10 mouse cellular contexts compared by ENCODE assay signal in genomic region chr17:93200386-93201264, GRCm38 (mm10). TPM values are rescaled to one million over a fixed set of nuclear protein-coding genes. Genes with fewer than 3 reads are reported as not detected.
DNase-seq lines count a peak whose midpoint lies in the region; ATAC-seq and TF ChIP-seq lines count a peak whose summit lies in the region.
"Had no signal": no experiment of that assay in that cellular context is flagged by ENCODE, and none has a peak within 500 bp of the region (broad histone marks: within the 10 kb centered on the region; RNA-seq: fewer than 3 reads in every experiment).

No protein-coding gene starts in this region.

- peak overlapping the region; percentile 28; the same call in 1 of the 2 replicates for H3K4me3 ChIP-seq in layer of hippocampus, adult 2 months
- H3K4me3 ChIP-seq in embryonic facial prominence, embryonic 11.5 days (ENCODE audit: low read depth, low read length), result peak overlapping the region; percentile 22
- H3K4me3 ChIP-seq in hindbrain, embryonic 15.5 days, result peak overlapping the region; percentile 48
- H3K4me3 ChIP-seq in neural tube, embryonic 11.5 days (ENCODE audit: low read depth, low read length), result peak overlapping the region; percentile 33

- H3K4me2 ChIP-seq in embryonic facial prominence, embryonic 11.5 days (ENCODE audit: low read depth, low read length), result peak overlapping the region; percentile 32
- H3K4me2 ChIP-seq in hindbrain, embryonic 15.5 days, result peak overlapping the region; percentile 74
- H3K4me2 ChIP-seq in neural tube, embryonic 11.5 days (ENCODE audit: low read depth), result peak overlapping the region; percentile 57

- TF ChIP-seq CTCF in layer of hippocampus, adult 2 months (conservative IDR thresholded peaks at IDR 0.05), result no peak

- no peaks in the 10 kb centered on the region for H3K9me3 ChIP-seq in embryonic facial prominence, embryonic 11.5 days (replicated peaks; ENCODE audit: control insufficient read depth, low read length)
- H3K9me3 ChIP-seq in hindbrain, embryonic 15.5 days, result no peaks in the 10 kb centered on the region
- H3K9me3 ChIP-seq in neural tube, embryonic 11.5 days (ENCODE audit: control insufficient read depth, low read length), result no peaks in the 10 kb centered on the region

- peak in 1 of 2 experiments; percentile 9 for DNase-seq in layer of hippocampus, adult 2 months (ENCODE audit: low spot score in 2 of 2)
- no peak for DNase-seq in layer of hippocampus, adult 9-10 months (ENCODE audit: low spot score)
- no peak for DNase-seq in embryonic facial prominence, embryonic 11.5 days (ENCODE audit: low spot score)
- DNase-seq in neural tube, embryonic 11.5 days (ENCODE audit: low spot score), result peak; percentile 41
- DNase-seq in thymus, postnatal 25 days, result no peak
- DNase-seq in ovary, postnatal 36 days (ENCODE audit: low spot score), result no peak
- DNase-seq in gastrocnemius, postnatal 4 days (ENCODE audit: low spot score in 2 of 2), result no peak

- WGBS in embryonic facial prominence, embryonic 11.5 days, result 1% methylated on average over 29 of the region's 29 CpGs
- WGBS in hindbrain, embryonic 15.5 days, result under 1% methylated on average over 29 of the region's 29 CpGs
- under 1% methylated on average over 29 of the region's 29 CpGs for WGBS in neural tube, embryonic 11.5 days

- H3K27me3 ChIP-seq in embryonic facial prominence, embryonic 11.5 days (ENCODE audit: control insufficient read depth, insufficient read depth, low read length), result peaks cover 43% of the 10 kb centered on the region
- H3K27me3 ChIP-seq in hindbrain, embryonic 15.5 days, result peaks cover 30% of the 10 kb centered on the region
- H3K27me3 ChIP-seq in neural tube, embryonic 11.5 days (ENCODE audit: control insufficient read depth, insufficient read depth, low read length), result peaks cover 59% of the 10 kb centered on the region

- no peaks in the 10 kb centered on the region for H3K36me3 ChIP-seq in embryonic facial prominence, embryonic 11.5 days (replicated peaks; ENCODE audit: control insufficient read depth, insufficient read depth, low read depth, low read length)
- H3K36me3 ChIP-seq in hindbrain, embryonic 15.5 days, result no peaks in the 10 kb centered on the region
- H3K36me3 ChIP-seq in neural tube, embryonic 11.5 days (ENCODE audit: control insufficient read depth, insufficient read depth, low read length), result no peaks in the 10 kb centered on the region

- no peak overlapping the region for H3K9ac ChIP-seq in embryonic facial prominence, embryonic 11.5 days (replicated peaks; ENCODE audit: low read length)
- H3K9ac ChIP-seq in hindbrain, embryonic 15.5 days, result peak overlapping the region; percentile 51
- peak overlapping the region; percentile 53 for H3K9ac ChIP-seq in neural tube, embryonic 11.5 days (ENCODE audit: low read length)

- no peak for ATAC-seq in embryonic facial prominence, embryonic 11.5 days (replicated peaks; ENCODE audit: insufficient number of reproducible peaks, low FRiP score, low TSS enrichment, low read depth)
- ATAC-seq in hindbrain, embryonic 15.5 days (ENCODE audit: low FRiP score, low read depth), result peak; percentile 28; the same call in 1 of the 2 replicates
- no peak for ATAC-seq in neural tube, embryonic 11.5 days (ENCODE audit: insufficient read depth, low FRiP score, low TSS enrichment)

- no peak overlapping the region for H3K27ac ChIP-seq in layer of hippocampus, adult 2 months
- H3K27ac ChIP-seq in embryonic facial prominence, embryonic 11.5 days (replicated peaks; ENCODE audit: low read depth, low read length), result no peak overlapping the region
- peak overlapping the region; percentile 84 for H3K27ac ChIP-seq in hindbrain, embryonic 15.5 days (replicated peaks)
- H3K27ac ChIP-seq in neural tube, embryonic 11.5 days (ENCODE audit: low read depth, low read length), result no peak overlapping the region

- H3K4me1 ChIP-seq in embryonic facial prominence, embryonic 11.5 days (ENCODE audit: control insufficient read depth, insufficient read depth, low read length), result peaks cover 2% of the 10 kb centered on the region
- H3K4me1 ChIP-seq in hindbrain, embryonic 15.5 days (replicated peaks), result peaks cover 48% of the 10 kb centered on the region
- H3K4me1 ChIP-seq in neural tube, embryonic 11.5 days (ENCODE audit: control insufficient read depth, insufficient read depth, low read length), result 0 out of 2 replicates have a peak, but pooled peaks cover 15% of the 10 kb centered on the region

RNA-seq across cellular contexts. Expression of gene Adcyap1, which starts 1.8 kb away (rescaled TPM):
- total RNA-seq in layer of hippocampus, adult 2 months (2021), result 1 to 10 TPM; 4.8 to 6.7 TPM
- 3.1 and 3.9 TPM in 2 replicates for polyA plus RNA-seq in embryonic facial prominence, embryonic 11.5 days (2014; fragmentation: Nextera tagmentation; extraction: Ambion mirVana)
- 28.4 and 33.8 TPM in 2 replicates for polyA plus RNA-seq in hindbrain, embryonic 15.5 days (2015; fragmentation: Nextera tagmentation; extraction: Ambion mirVana)
- polyA plus RNA-seq in neural tube, embryonic 11.5 days (2014; fragmentation: Nextera tagmentation; extraction: Ambion mirVana), result 17.8 and 20.6 TPM in 2 replicates
- not detected for total RNA-seq in gastrocnemius, postnatal 4 days (2021)
- total RNA-seq: liver, adult 2 months had no signal
- polyA plus RNA-seq: liver, adult 2 months; spleen, adult 2 months had no signal
